Mouse (Mus musculus): ENCODE data around the gene Plekhg5. TPM values are rescaled to one million over a fixed set of nuclear protein-coding genes. Genes with fewer than 3 reads are reported as not detected.

Plekhg5 gene
- polyA plus RNA-seq (2015; fragmentation: Illumina TruSeq; extraction: RNeasy Lipid Tissue Mini Kit (QIAGEN cat#74804); ENCODE audit: insufficient read depth, low read depth, low replicate concordance) = 7.3 TPM

DNA sequence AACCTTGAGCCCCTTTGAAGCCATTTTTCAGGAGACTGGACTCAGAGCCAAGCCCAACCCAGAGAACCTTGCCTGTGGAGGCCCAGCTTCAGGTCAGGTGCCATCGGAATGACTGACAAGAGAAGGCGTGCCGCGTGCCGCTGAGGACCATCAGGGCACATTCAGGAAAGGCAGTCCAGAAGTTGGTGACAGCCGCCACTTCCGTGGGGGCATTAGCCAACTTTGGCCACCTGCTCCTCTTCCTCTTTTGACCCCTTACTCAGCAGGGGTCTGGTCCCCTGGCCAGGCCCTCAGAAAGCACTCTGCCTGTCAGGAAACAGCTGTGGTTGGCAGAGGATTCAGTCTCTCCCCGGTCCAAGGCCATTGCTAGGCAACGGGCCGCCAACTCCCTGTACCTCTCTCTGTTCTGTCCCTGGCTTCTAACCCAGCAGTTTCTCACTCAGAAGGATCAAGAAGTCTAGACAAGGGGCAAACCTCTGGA is at the start of gene Plekhg5:
Gene Plekhg5 (plus strand): TSS at position 378 of the 481 bp plus-strand sequence.

DNA sequence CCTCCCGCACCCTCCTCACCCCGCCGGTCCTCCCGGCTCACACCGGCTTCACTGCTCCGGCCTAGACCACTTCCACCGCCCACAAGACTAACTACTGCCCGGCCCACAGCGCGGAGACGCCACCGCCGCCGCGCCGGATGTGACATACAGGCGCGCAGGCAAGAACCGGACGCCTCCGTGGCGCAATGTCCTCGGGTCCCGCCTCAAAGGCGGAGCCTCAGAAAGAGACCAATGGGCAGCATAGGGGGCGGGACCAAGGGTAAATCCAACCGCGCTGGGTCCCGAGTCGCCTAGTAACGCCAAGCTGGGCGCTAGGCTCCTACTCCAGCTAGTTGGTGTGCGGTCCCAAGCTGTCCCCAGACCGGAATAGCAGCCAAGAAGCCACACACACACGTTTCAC is 44.8 kb upstream of the Plekhg5 start, which contains the start of gene Zbtb48:
Gene Zbtb48 (minus strand): TSS at position 148 of the 400 bp plus-strand sequence.

DNA sequence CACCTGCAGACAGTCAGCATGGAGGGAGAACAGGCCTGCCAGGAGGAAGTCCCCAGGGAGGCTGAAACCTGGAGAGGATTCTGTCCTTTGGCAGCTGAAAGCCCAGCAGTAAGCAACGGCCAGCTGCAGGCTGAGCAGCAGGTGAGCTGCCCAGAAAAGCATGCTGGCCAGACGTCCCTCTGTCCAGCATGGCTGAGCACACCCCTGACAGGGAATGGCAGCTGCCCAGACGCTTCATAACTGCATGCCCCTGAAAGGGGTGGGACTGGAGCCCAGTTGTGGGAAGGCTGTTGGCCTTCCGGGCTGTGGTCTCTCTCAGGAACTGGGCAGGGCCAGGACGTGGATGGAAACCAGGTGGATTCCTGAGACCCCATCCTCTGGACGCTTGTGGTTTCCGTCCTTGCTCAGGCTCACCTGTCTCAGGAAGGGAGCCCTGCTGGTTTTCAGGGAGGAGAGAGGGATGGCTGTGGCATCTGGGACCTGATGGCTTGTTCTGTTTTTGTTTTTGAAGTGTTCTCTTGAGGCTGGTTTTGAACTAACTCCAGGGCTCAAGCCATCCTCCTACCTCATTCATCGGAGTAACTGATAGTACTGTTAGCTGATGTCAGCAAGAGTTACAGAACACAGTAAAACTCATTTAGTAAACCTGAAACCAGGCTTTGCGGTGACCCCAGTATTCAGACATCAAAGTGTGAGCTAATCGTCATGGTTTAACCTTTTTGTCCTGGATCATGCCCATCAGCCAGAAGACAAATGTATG is 33.9 kb upstream of the Plekhg5 start, which contains the start of gene Tas1r1:
Gene Tas1r1 (minus strand): TSS at position 344 of the 760 bp plus-strand sequence.

DNA sequence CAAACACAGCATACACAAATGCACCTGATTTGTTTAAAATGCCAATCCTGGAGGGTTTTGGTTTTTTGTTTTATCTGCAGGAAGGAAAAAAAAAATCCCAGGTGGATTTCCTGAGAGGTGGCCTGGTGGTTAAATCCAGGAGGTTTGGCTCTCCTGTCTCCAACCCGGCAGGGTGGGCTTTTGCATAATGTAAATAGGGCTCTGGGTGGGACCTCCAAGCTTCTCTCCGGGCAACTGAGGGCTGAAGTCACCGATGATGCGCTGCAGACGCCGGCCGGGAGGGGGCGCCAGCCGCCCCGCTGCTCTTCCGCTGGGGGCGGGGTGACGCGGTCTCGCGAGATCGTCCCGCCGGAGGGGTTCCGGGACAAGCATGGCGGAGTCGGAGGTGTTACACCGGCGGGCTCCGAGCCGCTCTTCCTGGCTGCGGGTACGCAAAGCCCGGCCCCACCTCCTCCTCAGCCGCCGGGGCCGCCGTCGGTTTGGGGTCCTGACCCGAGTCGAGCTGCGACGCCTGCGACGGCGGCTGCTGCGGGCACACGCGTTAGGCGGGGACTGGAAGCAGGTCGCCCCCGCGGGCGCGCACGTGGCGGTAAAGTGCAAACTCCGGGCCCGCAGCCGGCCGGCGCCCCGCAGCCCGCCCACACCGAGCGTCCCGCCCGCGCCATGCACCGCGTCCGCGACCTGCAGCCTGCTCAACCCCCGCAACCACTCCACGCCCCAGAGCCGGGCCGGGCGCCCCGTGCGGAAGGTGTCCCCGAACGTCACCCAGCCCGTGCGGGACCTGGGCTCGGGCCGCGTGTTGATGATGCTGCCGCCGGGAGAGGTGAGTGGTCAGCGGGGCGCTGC is 33.1 kb upstream of the Plekhg5 start, which contains the start of gene Nol9:
Gene Nol9 (plus strand): TSS at position 337 of the 846 bp plus-strand sequence.

DNA sequence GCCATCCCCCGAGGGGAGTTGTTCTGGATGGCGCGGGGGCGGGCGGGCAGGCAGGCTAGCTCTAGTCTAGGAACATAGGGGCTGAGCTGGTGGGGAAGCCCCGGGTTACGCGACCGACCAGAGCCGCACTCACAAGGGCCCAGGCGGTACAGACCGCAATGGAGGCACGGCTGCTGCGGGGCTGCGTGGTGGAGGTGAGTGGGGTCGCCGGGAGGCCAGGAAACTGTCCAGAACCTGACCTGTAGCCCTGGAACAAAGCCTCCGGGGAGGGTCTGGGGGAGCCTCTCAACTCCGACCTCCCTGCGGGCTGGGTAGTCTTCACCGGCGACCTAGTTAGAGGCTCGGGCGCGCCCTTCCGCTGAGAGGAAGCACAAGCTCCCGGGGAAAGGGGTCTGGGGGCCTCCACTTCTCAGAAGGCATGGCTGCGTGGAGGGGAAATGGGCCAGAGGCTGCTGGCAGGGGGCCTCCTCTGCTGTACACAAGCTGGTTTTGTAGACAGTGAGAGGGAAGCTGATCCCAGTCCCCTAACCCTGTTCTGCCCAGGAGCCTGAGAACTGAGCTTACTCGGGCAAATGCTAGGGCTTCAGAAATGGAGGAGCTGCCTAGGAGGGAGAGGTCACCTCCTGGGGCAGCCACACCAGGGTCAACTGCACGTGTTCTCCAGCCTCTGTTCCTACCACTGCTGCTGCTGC is 43.8 kb downstream of the Plekhg5 start, which contains the start of gene Tnfrsf25:
Gene Tnfrsf25 (plus strand): TSS at position 14 of the 692 bp plus-strand sequence.

DNA sequence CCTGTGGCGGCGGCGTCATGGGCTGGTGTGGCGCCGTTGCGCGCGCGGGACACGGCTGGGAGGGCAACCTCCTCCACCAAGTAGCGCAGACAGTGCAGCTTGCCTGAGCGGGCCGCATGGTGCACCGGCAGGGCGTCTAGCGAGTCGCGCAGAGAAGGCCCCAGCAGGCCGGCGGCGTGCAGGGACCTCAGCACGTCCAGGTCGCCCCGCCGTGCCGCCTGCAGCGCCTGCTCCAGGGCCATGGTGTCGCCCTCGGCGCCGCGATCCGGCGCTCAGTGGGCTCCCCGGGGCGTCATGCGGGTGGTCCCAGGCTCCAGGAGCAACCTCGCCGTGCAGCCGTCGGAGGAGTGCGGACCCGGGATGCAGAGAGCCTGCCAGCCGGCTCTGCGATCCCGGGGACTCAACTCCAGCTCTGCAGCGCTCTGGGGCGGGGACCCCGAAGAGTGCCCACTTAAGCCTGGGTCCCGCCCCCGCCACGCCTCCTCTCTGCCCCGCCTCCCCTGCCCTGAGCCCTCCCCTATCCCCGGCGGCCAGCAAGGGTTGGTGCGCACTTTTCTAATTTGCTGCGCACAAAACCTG is 79.8 kb downstream of the Plekhg5 start, which contains the start of gene Espn:
Gene Espn (minus strand): TSS at position 406 of the 579 bp plus-strand sequence.

DNA sequence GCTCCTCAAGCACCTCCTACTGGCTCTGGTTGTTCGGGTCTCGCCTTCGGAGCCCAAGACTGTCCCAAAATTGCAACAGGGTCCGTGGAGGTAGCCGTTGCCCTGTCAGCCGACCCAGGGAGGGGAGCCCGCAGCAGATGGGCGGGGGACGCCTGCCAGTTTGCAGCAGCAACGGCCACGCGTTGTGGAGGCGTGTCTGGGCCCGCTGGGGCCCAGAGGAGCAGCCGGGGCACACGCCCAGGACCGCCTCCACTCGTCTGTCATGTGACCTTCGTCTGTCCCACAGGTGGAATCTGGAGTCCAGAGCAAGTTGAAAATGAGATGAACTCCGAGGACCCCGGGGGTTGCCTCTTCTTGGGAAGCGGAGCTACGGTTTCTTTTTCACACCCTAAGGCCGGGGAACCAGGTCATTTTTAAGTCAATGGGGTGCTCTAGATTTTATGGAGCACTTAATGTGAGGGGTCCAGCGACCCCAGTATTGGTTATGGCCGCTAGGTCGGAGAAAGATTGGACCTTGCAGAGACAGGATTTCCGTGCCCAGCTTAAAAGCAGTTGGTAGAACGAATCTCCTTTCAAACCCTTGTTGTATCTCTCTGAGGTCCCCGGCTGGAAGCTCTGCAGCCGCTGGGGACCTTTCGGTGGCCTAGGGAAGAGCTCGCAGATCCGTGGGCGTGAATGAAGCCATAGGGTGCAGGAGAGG is 86.4 kb downstream of the Plekhg5 start, which contains the start of gene Hes2:
Gene Hes2 (plus strand): TSS at position 283 of the 700 bp plus-strand sequence.

Other genes with a start within 250 kb of the Plekhg5 start
- 2.3 TPM for gene Camta1, start 210.6 kb upstream of the Plekhg5 start, polyA plus RNA-seq (2015; fragmentation: Illumina TruSeq; extraction: RNeasy Lipid Tissue Mini Kit (QIAGEN cat#74804); ENCODE audit: insufficient read depth, low read depth, low replicate concordance)
- 16.4 TPM for gene Dnajc11, start 138.8 kb upstream of the Plekhg5 start, polyA plus RNA-seq (2015; fragmentation: Illumina TruSeq; extraction: RNeasy Lipid Tissue Mini Kit (QIAGEN cat#74804); ENCODE audit: insufficient read depth, low read depth, low replicate concordance)
- 14.0 TPM for gene Thap3, start 83.5 kb upstream of the Plekhg5 start, polyA plus RNA-seq (2015; fragmentation: Illumina TruSeq; extraction: RNeasy Lipid Tissue Mini Kit (QIAGEN cat#74804); ENCODE audit: insufficient read depth, low read depth, low replicate concordance)
- 3.2 TPM for gene Phf13, start 76.2 kb upstream of the Plekhg5 start, polyA plus RNA-seq (2015; fragmentation: Illumina TruSeq; extraction: RNeasy Lipid Tissue Mini Kit (QIAGEN cat#74804); ENCODE audit: insufficient read depth, low read depth, low replicate concordance)
- gene Klhl21, start 63.7 kb upstream of the Plekhg5 start, polyA plus RNA-seq (2015; fragmentation: Illumina TruSeq; extraction: RNeasy Lipid Tissue Mini Kit (QIAGEN cat#74804); ENCODE audit: insufficient read depth, low read depth, low replicate concordance) = 4.6 TPM
- 9.8 TPM for gene Zbtb48, start 44.8 kb upstream of the Plekhg5 start, polyA plus RNA-seq (2015; fragmentation: Illumina TruSeq; extraction: RNeasy Lipid Tissue Mini Kit (QIAGEN cat#74804); ENCODE audit: insufficient read depth, low read depth, low replicate concordance)
- gene Tas1r1, start 33.9 kb upstream of the Plekhg5 start, polyA plus RNA-seq (2015; fragmentation: Illumina TruSeq; extraction: RNeasy Lipid Tissue Mini Kit (QIAGEN cat#74804); ENCODE audit: insufficient read depth, low read depth, low replicate concordance) = not detected
- 5.2 TPM for gene Nol9, start 33.2 kb upstream of the Plekhg5 start, polyA plus RNA-seq (2015; fragmentation: Illumina TruSeq; extraction: RNeasy Lipid Tissue Mini Kit (QIAGEN cat#74804); ENCODE audit: insufficient read depth, low read depth, low replicate concordance)
- gene Tnfrsf25, start 43.4 kb downstream of the Plekhg5 start, polyA plus RNA-seq (2015; fragmentation: Illumina TruSeq; extraction: RNeasy Lipid Tissue Mini Kit (QIAGEN cat#74804); ENCODE audit: insufficient read depth, low read depth, low replicate concordance) = 2.1 TPM
- gene Espn, start 79.9 kb downstream of the Plekhg5 start, polyA plus RNA-seq (2015; fragmentation: Illumina TruSeq; extraction: RNeasy Lipid Tissue Mini Kit (QIAGEN cat#74804); ENCODE audit: insufficient read depth, low read depth, low replicate concordance) = 1.5 TPM
- not detected for gene Hes2, start 86.4 kb downstream of the Plekhg5 start, polyA plus RNA-seq (2015; fragmentation: Illumina TruSeq; extraction: RNeasy Lipid Tissue Mini Kit (QIAGEN cat#74804); ENCODE audit: insufficient read depth, low read depth, low replicate concordance)
- 6.0 TPM for gene Acot7, start 105.6 kb downstream of the Plekhg5 start, polyA plus RNA-seq (2015; fragmentation: Illumina TruSeq; extraction: RNeasy Lipid Tissue Mini Kit (QIAGEN cat#74804); ENCODE audit: insufficient read depth, low read depth, low replicate concordance)
- 4.5 TPM for gene Gpr153, start 201.7 kb downstream of the Plekhg5 start, polyA plus RNA-seq (2015; fragmentation: Illumina TruSeq; extraction: RNeasy Lipid Tissue Mini Kit (QIAGEN cat#74804); ENCODE audit: insufficient read depth, low read depth, low replicate concordance)
- not detected for gene Hes3, start 219.2 kb downstream of the Plekhg5 start, polyA plus RNA-seq (2015; fragmentation: Illumina TruSeq; extraction: RNeasy Lipid Tissue Mini Kit (QIAGEN cat#74804); ENCODE audit: insufficient read depth, low read depth, low replicate concordance)
- 9.5 TPM for gene Icmt, start 224.7 kb downstream of the Plekhg5 start, polyA plus RNA-seq (2015; fragmentation: Illumina TruSeq; extraction: RNeasy Lipid Tissue Mini Kit (QIAGEN cat#74804); ENCODE audit: insufficient read depth, low read depth, low replicate concordance)
- not detected for gene Rnf207, start 246.5 kb downstream of the Plekhg5 start, polyA plus RNA-seq (2015; fragmentation: Illumina TruSeq; extraction: RNeasy Lipid Tissue Mini Kit (QIAGEN cat#74804); ENCODE audit: insufficient read depth, low read depth, low replicate concordance)

All from pancreas, adult 10 weeks (tissue).